Mouse (Mus musculus) midbrain, postnatal 0 days (tissue): Measurements from ENCODE around the gene Dclk2. TPM values are rescaled to one million over a fixed set of nuclear protein-coding genes. Genes with fewer than 3 reads are reported as not detected.

Experiments used
- ATAC-seq: fragments of 200-750 bp; cut with Nextera tagmentation; 2 replicates; pipeline ENCODE4 v1.8.0; 2017; ENCODE audit warnings: moderate number of reproducible peaks, mild to moderate bottlenecking, moderate TSS enrichment, moderate library complexity; ENCODE audit not compliant: low FRiP score
- DNase-seq: peaks from one replicate; pipeline ENCODE4 v3.0.0-alpha.2; 2015; ENCODE audit warnings: low spot score
- H3K27ac ChIP-seq: fragments of 300-500 bp; sonication (generic); 2 replicates; pipeline ENCODE4 v1.5.1; 2014; ENCODE audit warnings: low read depth, mild to moderate bottlenecking, low read length, mixed read lengths
- H3K27me3 ChIP-seq: fragments of 300-500 bp; sonication (generic); 2 replicates; pipeline ENCODE4 v1.6.1; 2014; ENCODE audit warnings: low read length, control low read depth, mixed read lengths; ENCODE audit not compliant: insufficient read depth
- H3K36me3 ChIP-seq: fragments of 300-500 bp; sonication (generic); 2 replicates; pipeline ENCODE4 v1.6.1; 2014; ENCODE audit warnings: low read length, control low read depth, mixed read lengths; ENCODE audit not compliant: insufficient read depth
- H3K4me1 ChIP-seq: fragments of 300-500 bp; sonication (generic); 2 replicates; pipeline ENCODE4 v1.6.1; 2014; ENCODE audit warnings: mild to moderate bottlenecking, control low read depth, antibody characterized with exemption, low read length, mixed read lengths; ENCODE audit not compliant: insufficient read depth
- H3K4me2 ChIP-seq: fragments of 300-500 bp; sonication (generic); 2 replicates; pipeline ENCODE4 v1.6.1; 2014; ENCODE audit warnings: low read depth, mild to moderate bottlenecking, low read length, mixed read lengths; ENCODE audit not compliant: poor library complexity, severe bottlenecking
- H3K4me3 ChIP-seq: fragments of 300-500 bp; sonication (generic); 2 replicates; pipeline ENCODE4 v1.5.1; 2014; ENCODE audit warnings: low read depth, mild to moderate bottlenecking, low read length, moderate library complexity
- H3K9ac ChIP-seq: fragments of 300-500 bp; sonication (generic); replicated peaks from 2 replicates; pipeline ENCODE4 v1.6.1; 2014; ENCODE audit warnings: mild to moderate bottlenecking, low read length, moderate library complexity, mixed read lengths; ENCODE audit not compliant: poor library complexity, severe bottlenecking
- H3K9me3 ChIP-seq: fragments of 300-500 bp; sonication (generic); 2 replicates; pipeline ENCODE4 v1.6.1; 2016; ENCODE audit warnings: low read length, control low read depth
- CTCF ChIP-seq: IDR thresholded peaks from 2 replicates; pipeline ENCODE4 v1.5.1; 2016; ENCODE audit warnings: antibody characterized with exemption, mild to moderate bottlenecking
- WGBS: fragments of 180-500 bp; shearing (Covaris S2); extraction: QIAGEN DNeasy Blood & Tissue Kit; methylation state at CpG from one replicate; pipeline ENCODE4 v1.1.7; 2014; 5-methylcytosine and 5-hydroxymethylcytosine counted together
- polyA plus RNA-seq: library from polyadenylated mRNA; unstranded; fragments of >200 nt; fragmentation: Nextera tagmentation; extraction: Ambion mirVana; gene quantifications from 2 replicates; pipeline ENCODE4 v1.2.1, GENCODE M21; 2015
- total RNA-seq: library from RNA; depleted of rRNA; stranded (reverse); fragments of >200 nt; gene quantifications from 2 replicates; pipeline ENCODE4 v1.2.3, GENCODE M21; 2014

The Dclk2 gene
- total and polyA plus RNA-seq, 2 experiments from 2014 or later: 71.6 to 158 TPM

GRCm38 (mm10) chr3:86821383-86821782 is 99.3 kb downstream of the Dclk2 start:
- Histone ChIP-seq H3K27ac (no peak overlapping the region), H3K4me2 (no peak overlapping the region), H3K36me3 (peaks cover 13% of the 10 kb centered on the region), H3K9ac (no peak overlapping the region), H3K4me1 (no peaks in the 10 kb centered on the region), H3K27me3 (no peaks in the 10 kb centered on the region), H3K9me3 (no peaks in the 10 kb centered on the region), H3K4me3 (no peak overlapping the region)
- ATAC-seq: no peak
- DNase-seq: no peak
- TF ChIP-seq CTCF: no peak
- WGBS: 54% methylated on average over 3 of the region's 3 CpGs

- no peak overlapping the region for H3K9ac ChIP-seq
- no peak for TF ChIP-seq CTCF
- no peak for ATAC-seq
- no peak overlapping the region for H3K4me2 ChIP-seq
- WGBS: 81% methylated on average over 10 of the region's 10 CpGs
- no peaks in the 10 kb centered on the region for H3K9me3 ChIP-seq
- H3K36me3 ChIP-seq: peaks cover 13% of the 10 kb centered on the region
- no peak for DNase-seq
- H3K4me3 ChIP-seq: no peak overlapping the region
- H3K27ac ChIP-seq: no peak overlapping the region
- no peaks in the 10 kb centered on the region for H3K27me3 ChIP-seq
- no peaks in the 10 kb centered on the region for H3K4me1 ChIP-seq
Measured at GRCm38 (mm10) chr3:86820344-86820743, 100.3 kb downstream of the Dclk2 start.

GRCm38 (mm10) chr3:86819372-86819771 is 101.3 kb downstream of the Dclk2 start:
- Histone ChIP-seq H3K9me3 (no peaks in the 10 kb centered on the region), H3K36me3 (peaks cover 19% of the 10 kb centered on the region), H3K27ac (no peak overlapping the region), H3K27me3 (no peaks in the 10 kb centered on the region), H3K4me1 (no peaks in the 10 kb centered on the region), H3K4me3 (no peak overlapping the region), H3K9ac (no peak overlapping the region), H3K4me2 (no peak overlapping the region)
- WGBS: 98% methylated on average over 6 of the region's 6 CpGs
- no peak for TF ChIP-seq CTCF
- ATAC-seq: no peak
- no peak for DNase-seq

GRCm38 (mm10) chr3:86818001-86818585 is 102.6 kb downstream of the Dclk2 start:
- Histone ChIP-seq H3K4me1 (no peaks in the 10 kb centered on the region), H3K4me3 (no peak overlapping the region), H3K27me3 (no peaks in the 10 kb centered on the region), H3K36me3 (peaks cover 14% of the 10 kb centered on the region), H3K9me3 (no peaks in the 10 kb centered on the region), H3K27ac (peak overlapping the region; percentile 32; the same call in 1 of the 2 replicates), H3K4me2 (no peak overlapping the region), H3K9ac (no peak overlapping the region)
- peak; percentile 56 for DNase-seq
- 38% methylated on average over 13 of the region's 13 CpGs for WGBS
- TF ChIP-seq CTCF: no peak
- ATAC-seq: no peak

GRCm38 (mm10) chr3:86812689-86813088 is 108.0 kb downstream of the Dclk2 start:
- WGBS: 19% methylated on average over 3 of the region's 3 CpGs
- H3K9ac ChIP-seq: no peak overlapping the region
- no peak overlapping the region for H3K4me2 ChIP-seq
- peak; percentile 85 for DNase-seq
- no peak overlapping the region for H3K27ac ChIP-seq
- peak; percentile 75; the same call in 1 of the 2 replicates for ATAC-seq
- TF ChIP-seq CTCF: peak; percentile 87
- no peaks in the 10 kb centered on the region for H3K4me1 ChIP-seq
- peaks cover 10% of the 10 kb centered on the region; the same call in 1 of the 2 replicates for H3K36me3 ChIP-seq
- H3K9me3 ChIP-seq: no peaks in the 10 kb centered on the region
- no peak overlapping the region for H3K4me3 ChIP-seq
- H3K27me3 ChIP-seq: no peaks in the 10 kb centered on the region

GRCm38 (mm10) chr3:86810908-86811307 is 109.7 kb downstream of the Dclk2 start:
- H3K27ac ChIP-seq: no peak overlapping the region
- H3K9ac ChIP-seq: no peak overlapping the region
- H3K4me3 ChIP-seq: no peak overlapping the region
- no peaks in the 10 kb centered on the region for H3K9me3 ChIP-seq
- ATAC-seq: no peak
- H3K27me3 ChIP-seq: no peaks in the 10 kb centered on the region
- no peak for TF ChIP-seq CTCF
- H3K36me3 ChIP-seq: peaks cover 14% of the 10 kb centered on the region; the same call in 1 of the 2 replicates
- H3K4me1 ChIP-seq: no peaks in the 10 kb centered on the region
- WGBS: 85% methylated on average over 5 of the region's 5 CpGs
- H3K4me2 ChIP-seq: no peak overlapping the region
- no peak for DNase-seq
